Mouse (Mus musculus): Measurements from ENCODE around the gene Fam198b.

DNA sequence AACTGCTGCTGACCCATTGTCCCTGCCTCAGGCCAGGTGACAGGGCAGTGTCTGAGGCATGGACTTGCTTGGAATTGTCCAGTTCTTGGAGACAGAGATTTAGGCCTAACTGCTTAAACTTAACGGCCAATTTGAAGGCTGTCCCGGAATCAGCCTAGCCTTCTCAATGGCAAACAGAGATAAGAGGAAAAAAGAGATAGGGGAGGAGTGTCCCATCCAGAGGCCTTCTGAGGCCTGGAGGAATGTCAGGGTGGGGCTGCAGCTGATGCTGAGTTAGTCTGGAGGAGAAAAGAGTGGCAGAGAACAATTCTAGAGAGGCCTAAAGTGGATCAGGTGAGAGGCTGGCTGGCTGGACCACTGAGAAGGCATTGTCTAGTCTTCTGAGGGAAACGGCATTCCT, 32.2 kb upstream of the Fam198b start:
- TF ChIP-seq POLR2A (IDR thresholded peaks at IDR 0.05; ENCODE audit: control insufficient read depth, low read depth, low read length) (no peak), CTCF (IDR thresholded peaks at IDR 0.05; ENCODE audit: control insufficient read depth, insufficient read depth, insufficient replicate concordance, low read depth, low read length) (no peak)
